Mouse (Mus musculus) intestine, postnatal 0 days (tissue): ENCODE measurements at regions not wholly inside any gene's neighbourhood (a gene's known extent, or its start where the extent isn't known, plus 50 kb on each side); places are given as distances from the start of the nearest gene placed in this dataset.

ENCODE experiments used
- ATAC-seq: fragments of 200-750 bp; cut with Nextera tagmentation; 2 replicates; pipeline ENCODE4 v1.8.0; 2017; ENCODE audit warnings: mild to moderate bottlenecking, moderate TSS enrichment, moderate library complexity
- H3K27ac ChIP-seq: fragments of 300-500 bp; sonication (generic); 2 replicates; pipeline ENCODE4 v1.5.1; 2014; ENCODE audit warnings: mild to moderate bottlenecking, low read depth, low read length, moderate library complexity
- H3K27me3 ChIP-seq: fragments of 300-500 bp; sonication (generic); replicated peaks from 2 replicates; pipeline ENCODE4 v1.6.1; 2014; ENCODE audit warnings: low read length, mixed read lengths; ENCODE audit not compliant: control insufficient read depth, insufficient read depth
- H3K36me3 ChIP-seq: fragments of 300-500 bp; sonication (generic); 2 replicates; pipeline ENCODE4 v1.6.1; 2014; ENCODE audit warnings: mild to moderate bottlenecking, moderate library complexity; ENCODE audit not compliant: control insufficient read depth, insufficient read depth
- H3K4me1 ChIP-seq: fragments of 300-500 bp; sonication (generic); replicated peaks from 2 replicates; pipeline ENCODE4 v1.6.1; 2014; ENCODE audit warnings: antibody characterized with exemption, low read length, mixed read lengths; ENCODE audit not compliant: control insufficient read depth, insufficient read depth
- H3K4me2 ChIP-seq: fragments of 300-500 bp; sonication (generic); replicated peaks from 2 replicates; pipeline ENCODE4 v1.6.1; 2014; ENCODE audit warnings: low read depth, mild to moderate bottlenecking, moderate library complexity
- H3K4me3 ChIP-seq: fragments of 300-500 bp; sonication (generic); 2 replicates; pipeline ENCODE4 v1.5.1; 2014; ENCODE audit warnings: low read depth, low read length
- H3K9ac ChIP-seq: fragments of 300-500 bp; sonication (generic); 2 replicates; pipeline ENCODE4 v1.6.1; 2014; ENCODE audit warnings: mild to moderate bottlenecking, low read depth, low read length
- H3K9me3 ChIP-seq: fragments of 300-500 bp; sonication (generic); 2 replicates; pipeline ENCODE4 v1.6.1; 2016; ENCODE audit warnings: mixed run types; ENCODE audit not compliant: control insufficient read depth
- CTCF ChIP-seq: sonication (generic); IDR thresholded peaks from 2 replicates; pipeline ENCODE4 v1.5.1; 2016; ENCODE audit warnings: low read depth, mild to moderate bottlenecking, control low read depth, antibody characterized with exemption, moderate library complexity
- WGBS: fragments of 180-500 bp; shearing (Covaris S2); extraction: QIAGEN DNeasy Blood & Tissue Kit; methylation state at CpG from one replicate; pipeline ENCODE4 v1.1.7; 2014; 5-methylcytosine and 5-hydroxymethylcytosine counted together

GRCm38 (mm10) chr2:161470844-161471243 lies 362.0 kb upstream of the Chd6 start:
- no peak overlapping the region for H3K4me3 ChIP-seq
- 74% methylated on average over 5 of the region's 5 CpGs for WGBS
- no peak overlapping the region for H3K4me2 ChIP-seq
- no peak overlapping the region for H3K9ac ChIP-seq
- no peak for TF ChIP-seq CTCF
- no peaks in the 10 kb centered on the region for H3K4me1 ChIP-seq
- H3K27me3 ChIP-seq, result no peaks in the 10 kb centered on the region
- no peak for ATAC-seq
- H3K9me3 ChIP-seq, result no peaks in the 10 kb centered on the region
- no peaks in the 10 kb centered on the region for H3K36me3 ChIP-seq
- H3K27ac ChIP-seq, result no peak overlapping the region

GRCm38 (mm10) chr2:161470025-161470424 lies 361.1 kb upstream of the Chd6 start:
- Histone ChIP-seq H3K36me3 (no peaks in the 10 kb centered on the region), H3K27me3 (no peaks in the 10 kb centered on the region), H3K4me2 (no peak overlapping the region), H3K4me1 (no peaks in the 10 kb centered on the region), H3K9ac (no peak overlapping the region), H3K27ac (no peak overlapping the region), H3K4me3 (no peak overlapping the region), H3K9me3 (no peaks in the 10 kb centered on the region)
- no peak for ATAC-seq
- 21% methylated on average over 2 of the region's 2 CpGs for WGBS
- peak; percentile 84 for TF ChIP-seq CTCF

GRCm38 (mm10) chr2:161467035-161467434 lies 358.2 kb upstream of the Chd6 start:
- no peak for TF ChIP-seq CTCF
- no peaks in the 10 kb centered on the region for H3K27me3 ChIP-seq
- no peaks in the 10 kb centered on the region for H3K36me3 ChIP-seq
- no peak overlapping the region for H3K4me2 ChIP-seq
- no peak for ATAC-seq
- no peak overlapping the region for H3K4me3 ChIP-seq
- 65% methylated on average over 1 of the region's 1 CpGs for whole genome bisulfite sequencing
- no peak overlapping the region for H3K9ac ChIP-seq
- no peaks in the 10 kb centered on the region for H3K9me3 ChIP-seq
- H3K4me1 ChIP-seq, result no peaks in the 10 kb centered on the region
- no peak overlapping the region for H3K27ac ChIP-seq

- H3K4me1 ChIP-seq, result 0 out of 2 replicates have a peak, but pooled peaks cover 3% of the 10 kb centered on the region
- WGBS, result 64% methylated on average over 4 of the region's 4 CpGs
- H3K9ac ChIP-seq, result no peak overlapping the region
- no peak for TF ChIP-seq CTCF
- no peak overlapping the region for H3K27ac ChIP-seq
- no peaks in the 10 kb centered on the region for H3K9me3 ChIP-seq
- no peak overlapping the region for H3K4me2 ChIP-seq
- H3K27me3 ChIP-seq, result no peaks in the 10 kb centered on the region
- no peaks in the 10 kb centered on the region for H3K36me3 ChIP-seq
- peak; percentile 22; the same call in 1 of the 2 replicates for ATAC-seq
- H3K4me3 ChIP-seq, result no peak overlapping the region
Observed at GRCm38 (mm10) chr2:161460600-161460999, 351.7 kb upstream of the Chd6 start.

- no peak for ATAC-seq
- no peaks in the 10 kb centered on the region for H3K36me3 ChIP-seq
- no peak overlapping the region for H3K4me3 ChIP-seq
- no peaks in the 10 kb centered on the region for H3K27me3 ChIP-seq
- TF ChIP-seq CTCF, result no peak
- no peak overlapping the region for H3K4me2 ChIP-seq
- H3K9me3 ChIP-seq, result no peaks in the 10 kb centered on the region
- no peak overlapping the region for H3K9ac ChIP-seq
- no peak overlapping the region for H3K27ac ChIP-seq
- no peaks in the 10 kb centered on the region for H3K4me1 ChIP-seq
- WGBS, result 82% methylated on average over 6 of the region's 6 CpGs
Observed at GRCm38 (mm10) chr2:161454466-161454865, 345.6 kb upstream of the Chd6 start.

GRCm38 (mm10) chr2:161433816-161434215 lies 324.9 kb upstream of the Chd6 start:
- TF ChIP-seq CTCF, result no peak
- Histone ChIP-seq H3K4me3 (no peak overlapping the region), H3K4me1 (no peaks in the 10 kb centered on the region), H3K27ac (no peak overlapping the region), H3K9me3 (no peaks in the 10 kb centered on the region), H3K36me3 (no peaks in the 10 kb centered on the region), H3K4me2 (no peak overlapping the region), H3K27me3 (no peaks in the 10 kb centered on the region), H3K9ac (no peak overlapping the region)
- WGBS, result 37% methylated on average over 9 of the region's 9 CpGs
- ATAC-seq, result no peak

- Histone ChIP-seq H3K4me2 (no peak overlapping the region), H3K9ac (no peak overlapping the region), H3K36me3 (no peaks in the 10 kb centered on the region), H3K9me3 (no peaks in the 10 kb centered on the region), H3K27ac (no peak overlapping the region), H3K4me1 (no peaks in the 10 kb centered on the region), H3K4me3 (no peak overlapping the region), H3K27me3 (no peaks in the 10 kb centered on the region)
- TF ChIP-seq CTCF, result no peak
- 68% methylated on average over 3 of the region's 3 CpGs for WGBS
- no peak for ATAC-seq
Observed at GRCm38 (mm10) chr2:161429294-161429693, 320.4 kb upstream of the Chd6 start.
